Mouse (Mus musculus) CH12F3 (cell line): ENCODE data around the gene Ccn1.

Experiments used
- in situ Hi-C: fragments of 300-500 bp; cut with MboI; formaldehyde crosslinking; loops from 2 replicates; pipeline ENCODE4 v1.14.3; 2020; ENCODE audit warnings: low sequenced_read_pairs

Gene Ccn1

DNA sequence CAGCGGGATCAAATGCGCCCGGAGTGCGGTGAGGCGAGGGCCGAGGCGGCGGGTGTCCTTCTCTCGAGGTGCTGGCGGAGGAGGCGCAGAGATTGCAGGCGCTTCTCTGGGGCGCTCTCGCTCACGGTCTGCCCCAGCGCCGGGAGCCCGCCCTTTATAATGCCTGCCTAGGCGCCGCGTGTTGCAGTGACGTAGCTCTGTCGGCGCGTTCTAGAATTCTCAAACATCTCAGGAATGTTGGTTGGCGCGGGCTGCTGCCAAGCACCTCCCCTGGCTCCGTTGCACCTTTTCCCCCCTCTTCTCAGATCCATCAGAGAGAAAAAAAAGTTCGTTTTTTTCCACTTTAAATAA is at the start of gene Ccn1:
TSS of gene Ccn1 (minus strand) at position 130 of the 351 bp plus-strand sequence.
- in situ Hi-C loops: no loop called here

DNA sequence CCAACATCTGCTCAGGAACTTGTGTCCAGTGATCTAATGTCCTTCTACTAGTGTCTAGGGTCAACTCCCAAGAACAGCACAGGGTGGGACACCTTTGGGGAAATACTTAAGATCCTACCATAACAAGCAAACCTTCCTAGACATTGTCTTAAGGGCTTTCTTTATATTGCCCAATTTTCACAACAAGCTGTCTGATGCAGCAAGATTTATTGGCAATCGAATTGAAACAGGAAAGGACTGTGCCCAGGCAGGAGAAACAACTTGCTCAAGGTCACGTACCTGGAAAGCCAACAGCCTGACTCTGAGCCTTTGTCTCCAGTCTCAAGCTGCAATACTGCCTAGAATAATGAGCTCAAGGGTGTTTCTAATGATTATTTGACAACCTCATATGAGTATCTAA is 43.6 kb upstream of the Ccn1 start:
- in situ Hi-C loops: no loop called here

DNA sequence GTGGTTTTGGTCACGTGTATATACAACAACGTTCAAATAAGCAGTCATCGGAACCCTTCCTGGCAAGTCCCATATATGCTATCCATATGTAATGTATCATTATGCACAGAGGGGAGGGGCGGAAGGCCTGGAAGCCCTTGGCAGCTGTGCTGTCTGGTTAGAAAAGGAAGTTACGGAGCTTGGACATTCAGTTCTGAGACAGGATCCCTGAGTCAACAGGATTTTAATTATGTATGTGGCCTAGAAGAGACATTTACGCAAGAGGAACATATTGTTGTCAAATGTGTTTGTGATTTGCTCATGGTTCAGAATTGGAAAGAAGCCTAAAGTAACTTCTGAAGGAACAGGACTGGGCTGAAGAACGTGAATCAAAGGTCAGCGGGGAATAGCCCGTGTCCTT is 42.3 kb upstream of the Ccn1 start:
- in situ Hi-C loops: no loop called here

DNA sequence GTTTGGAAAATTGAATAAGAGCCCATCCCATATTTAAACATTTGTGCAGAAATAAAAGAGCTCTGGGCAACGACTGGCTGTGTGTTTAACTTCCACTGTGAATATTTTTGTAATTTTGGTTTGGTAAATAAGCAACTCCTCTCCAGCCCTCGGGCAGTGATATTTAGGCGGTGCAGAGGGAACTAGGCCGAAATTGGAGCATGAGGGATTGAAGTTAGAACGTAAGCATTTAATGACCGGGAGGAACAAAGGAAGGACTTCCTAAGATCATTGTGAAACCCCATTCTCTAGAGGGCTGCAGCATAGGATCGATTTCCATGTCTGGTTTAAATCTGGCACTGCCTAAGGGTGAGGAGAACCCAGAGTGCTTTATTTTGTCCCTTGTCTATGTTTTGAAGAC is 41.6 kb upstream of the Ccn1 start:
- in situ Hi-C loops: no loop called here

DNA sequence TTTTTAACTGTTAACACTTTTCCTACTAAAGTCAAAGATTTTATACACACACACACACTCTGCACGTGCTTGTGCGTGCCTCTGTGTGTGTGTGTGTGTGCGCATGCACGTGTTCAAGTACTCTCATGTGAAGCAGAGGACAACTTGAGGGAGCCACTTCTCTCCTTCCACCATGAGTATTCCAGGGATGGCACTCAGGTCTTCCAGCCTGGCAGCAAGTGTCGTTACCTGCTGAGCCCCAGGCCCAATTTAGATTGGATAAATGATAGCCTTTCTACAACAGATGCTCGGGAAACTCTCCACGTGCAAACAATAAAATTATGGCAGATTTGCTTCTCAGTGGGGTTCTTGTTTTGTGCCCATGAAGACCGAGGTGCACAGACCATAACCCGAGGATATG is 39.5 kb upstream of the Ccn1 start:
- in situ Hi-C loops: no loop called here

DNA sequence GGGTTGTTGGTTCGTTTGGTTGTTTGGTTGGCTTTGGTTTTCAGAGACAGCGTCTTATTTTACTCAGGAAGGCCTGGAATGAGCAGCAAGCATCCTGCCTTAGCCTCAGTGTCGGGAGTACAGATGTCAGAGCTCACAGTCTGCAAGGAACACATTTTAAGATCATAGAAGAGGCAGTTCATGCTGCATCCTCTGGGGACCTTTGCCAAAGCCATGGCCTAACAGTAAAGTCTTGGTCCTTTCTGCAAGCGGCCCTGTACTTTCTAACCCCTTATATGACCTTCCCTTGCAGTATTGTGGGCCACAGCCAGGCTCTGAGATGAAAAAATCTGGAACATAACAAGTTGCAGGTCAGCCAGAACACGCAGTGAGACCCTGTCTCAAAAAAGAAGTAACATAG is 38.1 kb upstream of the Ccn1 start:
- in situ Hi-C loops: no loop called here

DNA sequence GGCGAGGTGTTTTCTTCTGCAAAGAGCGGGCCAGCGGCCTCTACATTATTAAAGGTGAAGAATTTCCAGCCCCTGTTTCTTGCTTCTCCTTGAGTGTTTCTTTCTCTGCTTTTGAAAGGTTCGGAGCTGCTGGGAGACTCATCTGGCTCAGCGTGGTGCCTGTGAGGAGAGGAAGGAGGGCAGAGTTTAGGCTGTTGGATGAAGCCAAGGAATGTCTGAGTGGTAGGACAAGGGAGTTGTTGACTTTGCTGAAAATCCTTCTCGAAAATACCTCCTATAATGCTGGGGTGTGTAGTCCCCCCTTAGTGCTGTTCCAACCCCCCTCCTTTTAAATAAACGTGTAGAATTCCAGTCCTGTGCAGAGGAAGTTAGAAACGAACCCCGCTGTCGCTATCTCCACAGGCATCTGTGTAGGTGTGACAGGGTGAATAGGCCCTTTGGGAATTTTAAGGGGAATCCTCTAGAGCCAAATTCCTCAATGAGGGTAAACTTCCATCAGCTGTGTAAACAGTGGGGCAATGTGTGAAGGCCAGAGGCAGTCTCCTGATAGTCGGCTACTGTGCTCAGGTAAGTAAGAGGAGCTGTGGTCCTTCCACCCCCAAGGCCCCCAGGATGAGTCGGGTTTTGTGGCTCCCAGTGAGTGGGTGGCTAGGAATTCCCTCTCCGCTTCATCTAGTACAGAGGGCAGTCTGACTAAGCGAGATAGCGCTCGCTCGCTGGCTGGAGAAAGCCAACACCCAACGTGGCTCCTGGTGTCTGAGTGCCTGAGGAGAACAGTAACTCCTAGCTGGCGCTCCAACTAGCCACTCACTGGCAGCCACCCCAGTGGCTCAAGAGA is 35.0 kb upstream of the Ccn1 start:
- in situ Hi-C loops: no loop called here

DNA sequence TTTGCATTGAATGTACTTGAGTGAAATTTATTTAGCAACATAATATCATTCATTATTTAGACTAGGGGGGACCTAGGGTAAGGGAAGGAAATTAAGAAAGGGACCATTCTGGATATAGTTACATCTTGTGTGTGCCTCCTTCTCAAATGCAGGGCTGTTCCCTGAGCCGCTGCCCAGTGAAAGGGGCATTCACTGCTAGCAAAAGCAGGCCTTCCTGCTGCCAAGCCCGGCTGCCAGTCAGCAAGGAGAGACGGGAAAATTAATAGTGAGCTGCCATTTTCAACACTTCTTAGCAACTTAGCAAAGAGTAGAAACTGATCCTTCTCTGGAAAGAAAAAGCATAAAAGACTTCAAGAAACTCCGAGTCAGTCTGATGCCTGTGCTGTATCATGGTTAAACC is 34.4 kb upstream of the Ccn1 start:
- in situ Hi-C loops: no loop called here

DNA sequence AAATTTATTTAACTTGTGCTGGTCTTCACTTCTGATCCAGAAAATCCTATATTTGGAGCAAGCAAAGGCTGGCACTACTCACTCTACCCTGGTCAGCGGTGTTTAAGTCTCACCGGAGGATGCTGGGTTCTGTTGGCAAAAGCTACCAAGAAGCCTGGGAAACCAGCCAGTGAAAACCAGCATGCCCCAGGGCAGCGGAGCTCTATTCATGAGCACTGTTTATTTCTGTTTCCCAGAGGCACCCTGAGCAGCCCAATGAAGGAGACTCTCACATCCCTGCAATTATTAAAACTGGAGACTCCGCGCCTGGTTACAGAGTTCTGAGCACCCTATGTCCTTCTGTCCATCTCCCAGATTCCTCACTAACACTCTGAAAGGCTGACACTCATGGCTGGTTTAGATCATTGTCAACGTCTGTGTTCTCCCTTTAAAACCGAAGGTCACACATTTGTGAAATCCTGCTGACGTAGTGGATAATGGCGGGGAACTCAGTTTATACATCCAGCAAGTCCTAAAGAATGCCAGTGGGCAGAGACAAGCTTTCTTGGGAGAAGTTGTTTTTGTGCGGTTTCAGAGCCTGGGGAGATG is 31.7 kb upstream of the Ccn1 start:
- in situ Hi-C loops: no loop called here

DNA sequence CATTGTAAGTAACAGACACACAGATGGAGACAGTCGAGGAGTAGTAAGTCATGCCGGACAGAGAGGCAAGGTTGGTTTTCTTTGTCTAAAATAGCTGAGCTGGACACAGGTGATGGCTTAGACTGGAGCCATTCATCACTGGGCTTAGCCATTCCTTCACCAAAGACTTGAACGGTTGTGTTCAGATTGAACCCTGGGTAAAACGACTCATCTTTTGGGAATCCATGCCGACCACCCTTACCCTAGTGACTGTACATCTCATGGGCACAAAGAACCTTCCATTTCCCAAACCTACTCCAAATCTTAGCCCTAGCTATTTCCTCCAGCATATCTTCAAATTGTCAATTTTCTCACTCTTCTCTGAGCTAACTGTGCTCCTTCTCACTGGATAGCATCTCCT is 30.9 kb upstream of the Ccn1 start:
- in situ Hi-C loops: no loop called here

DNA sequence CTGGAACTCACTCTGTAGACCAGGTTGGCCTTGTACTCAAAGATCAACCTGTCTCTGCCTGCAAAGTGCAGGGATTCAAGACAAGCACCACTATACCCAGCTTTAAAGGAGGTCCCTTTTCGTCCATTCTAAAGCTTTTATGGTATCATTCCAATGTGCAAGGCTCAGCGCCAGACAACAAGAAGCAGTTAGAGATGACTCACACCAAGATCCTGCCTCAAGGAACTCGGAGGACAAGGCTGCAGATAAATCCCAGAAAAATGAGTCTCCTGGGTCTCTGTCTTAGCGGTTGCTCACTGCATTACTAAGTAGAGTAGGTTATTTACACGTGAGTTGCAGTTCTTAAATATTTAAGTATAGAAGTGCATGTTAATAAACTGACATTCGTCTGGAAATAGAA is 26.4 kb upstream of the Ccn1 start:
- in situ Hi-C loops: no loop called here

DNA sequence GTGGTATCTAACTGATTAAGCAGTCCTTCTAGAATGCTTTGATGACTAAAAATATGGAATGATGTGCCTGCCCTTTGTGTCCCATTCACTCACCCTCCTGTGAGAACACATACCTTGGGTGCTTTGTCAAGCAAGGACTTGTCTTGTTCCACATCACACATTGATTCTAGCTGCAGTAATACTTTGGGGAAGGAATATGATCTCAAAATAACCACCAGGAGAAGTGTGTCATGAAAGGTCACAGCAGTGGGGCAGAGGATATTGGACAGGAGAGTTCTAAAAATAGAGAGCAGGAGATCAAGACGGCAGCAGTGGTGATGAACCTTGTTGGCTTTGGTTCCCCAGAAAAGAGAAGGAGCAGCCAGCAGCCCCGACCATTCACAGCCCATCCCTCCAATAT is 25.0 kb upstream of the Ccn1 start:
- in situ Hi-C loops: no loop called here

DNA sequence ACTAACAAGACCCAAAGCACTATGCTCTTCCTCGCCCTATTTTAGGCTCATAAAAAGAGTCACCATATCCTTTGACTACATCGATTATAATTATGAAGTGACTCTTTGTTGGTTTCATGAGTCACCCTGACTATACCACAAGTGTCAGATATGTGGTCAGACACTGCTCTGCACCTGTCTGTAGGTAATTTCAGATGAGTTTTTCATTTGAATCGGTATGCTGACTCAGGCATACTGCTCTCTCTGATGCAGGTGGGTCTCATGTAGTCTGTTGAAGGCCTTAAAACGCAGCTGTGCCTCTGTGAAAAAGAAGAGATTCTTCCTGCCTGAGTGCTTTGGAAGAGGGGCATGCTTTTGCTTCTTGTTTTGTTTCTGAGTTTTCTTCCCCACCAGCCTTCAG is 16.6 kb upstream of the Ccn1 start:
- in situ Hi-C loops: no loop called here

DNA sequence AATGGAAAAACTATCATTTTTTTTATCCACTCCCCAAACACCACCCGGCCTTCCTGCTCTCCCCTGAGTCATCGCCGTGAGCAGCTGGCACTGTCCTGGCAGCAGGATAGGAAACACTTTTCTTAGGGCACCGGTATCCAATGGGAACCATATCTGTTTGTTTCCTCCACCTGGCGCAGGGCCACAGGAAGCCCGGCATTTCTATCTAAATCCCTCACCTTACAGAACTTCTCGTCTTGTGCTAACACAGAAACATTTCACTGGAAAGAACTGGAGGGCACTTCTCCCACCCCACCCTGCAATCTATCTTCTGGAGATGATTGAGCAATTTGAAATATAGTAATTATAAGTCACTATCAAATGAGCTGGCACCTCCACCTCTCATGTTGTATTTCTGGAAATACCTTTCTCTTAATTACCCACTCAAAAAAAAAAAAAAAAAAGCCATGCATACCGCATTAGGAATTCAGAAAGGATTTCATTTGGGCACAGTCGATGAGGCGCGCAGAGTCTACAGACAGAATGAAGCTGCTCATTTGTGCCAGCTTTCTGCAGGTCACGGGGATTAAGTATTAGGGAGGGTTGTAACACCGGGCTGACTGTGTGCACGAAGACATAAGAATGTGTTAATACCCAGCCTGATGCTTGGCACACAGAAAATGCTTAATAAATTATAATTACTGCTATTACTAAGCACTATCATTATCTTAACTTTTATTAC is 7.4 kb upstream of the Ccn1 start:
- in situ Hi-C loops: no loop called here

DNA sequence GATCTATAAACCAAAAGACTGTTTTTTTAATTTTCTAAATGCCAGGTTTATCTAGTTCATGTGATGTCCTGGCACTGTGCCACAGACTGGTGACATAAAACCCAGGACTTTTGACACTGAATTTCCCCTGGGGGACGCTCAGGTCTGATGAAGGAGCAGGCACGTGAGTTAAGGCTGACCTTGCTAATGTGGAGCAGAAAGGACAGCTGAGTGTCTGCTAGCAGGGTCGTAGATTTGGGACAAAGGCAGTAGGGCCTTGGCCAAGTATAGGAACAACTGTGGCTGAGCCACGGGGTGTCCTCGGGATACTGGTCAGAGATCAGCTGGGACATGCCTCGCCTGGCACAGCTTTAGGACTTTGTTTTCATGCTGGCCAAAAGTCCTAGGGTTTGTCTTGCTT is 5.2 kb upstream of the Ccn1 start:
- in situ Hi-C loops: no loop called here

DNA sequence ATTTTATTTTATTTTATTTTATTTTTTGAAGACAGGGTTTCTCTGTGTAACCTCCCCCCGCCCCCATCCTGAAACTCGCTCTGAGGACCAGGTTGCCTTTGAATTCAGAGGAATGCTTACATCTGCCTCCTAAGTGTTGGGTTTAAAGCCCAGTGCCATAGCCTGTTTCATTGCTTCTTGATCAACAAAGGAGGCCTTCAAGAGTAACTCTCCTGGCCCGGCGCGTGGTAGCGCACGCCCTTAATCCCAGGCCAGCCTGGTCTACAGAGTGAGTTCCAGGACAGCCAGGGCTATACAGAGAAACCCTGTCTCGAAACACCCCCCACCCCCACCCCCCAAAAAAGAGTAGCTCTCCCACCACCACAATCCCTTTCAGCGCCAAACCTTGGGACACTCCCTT is 4.2 kb upstream of the Ccn1 start:
- in situ Hi-C loops: no loop called here

DNA sequence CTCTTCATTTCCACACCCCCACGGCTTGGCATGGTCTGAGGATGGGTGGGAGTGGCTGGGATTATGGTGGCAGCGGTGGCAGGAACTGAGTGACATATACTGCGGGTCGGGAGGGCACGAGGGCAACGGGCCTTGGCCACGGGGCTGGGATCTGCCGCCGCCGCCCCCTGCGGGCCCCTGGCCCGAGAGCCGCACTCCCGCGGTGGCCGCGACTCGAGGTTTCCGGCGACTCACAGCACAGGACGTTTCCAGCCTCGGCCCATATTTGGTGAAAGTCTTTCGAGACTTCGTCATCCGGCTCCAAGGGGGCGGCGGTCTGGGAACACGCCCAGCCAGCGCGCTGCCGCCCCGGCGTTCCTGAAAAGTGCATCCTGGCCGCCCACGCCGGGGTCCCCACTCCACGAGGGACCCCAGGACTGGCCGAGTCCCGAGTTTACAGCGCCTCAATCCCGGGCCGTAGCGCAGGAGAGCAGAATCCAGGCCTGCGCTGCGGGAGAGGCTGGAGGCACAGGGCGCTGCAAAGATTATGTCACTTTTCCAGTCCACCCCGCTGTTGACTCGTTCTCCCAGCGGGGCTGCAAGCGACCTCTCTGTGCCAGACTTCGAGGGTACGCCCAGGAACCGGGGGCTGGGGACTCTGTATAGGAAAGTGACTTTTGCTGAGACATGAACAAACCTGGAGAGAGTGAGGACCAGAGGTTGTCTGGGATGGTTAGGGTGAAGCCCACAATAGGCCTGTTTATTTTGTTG is 3.6 kb upstream of the Ccn1 start:
- in situ Hi-C loops: no loop called here

DNA sequence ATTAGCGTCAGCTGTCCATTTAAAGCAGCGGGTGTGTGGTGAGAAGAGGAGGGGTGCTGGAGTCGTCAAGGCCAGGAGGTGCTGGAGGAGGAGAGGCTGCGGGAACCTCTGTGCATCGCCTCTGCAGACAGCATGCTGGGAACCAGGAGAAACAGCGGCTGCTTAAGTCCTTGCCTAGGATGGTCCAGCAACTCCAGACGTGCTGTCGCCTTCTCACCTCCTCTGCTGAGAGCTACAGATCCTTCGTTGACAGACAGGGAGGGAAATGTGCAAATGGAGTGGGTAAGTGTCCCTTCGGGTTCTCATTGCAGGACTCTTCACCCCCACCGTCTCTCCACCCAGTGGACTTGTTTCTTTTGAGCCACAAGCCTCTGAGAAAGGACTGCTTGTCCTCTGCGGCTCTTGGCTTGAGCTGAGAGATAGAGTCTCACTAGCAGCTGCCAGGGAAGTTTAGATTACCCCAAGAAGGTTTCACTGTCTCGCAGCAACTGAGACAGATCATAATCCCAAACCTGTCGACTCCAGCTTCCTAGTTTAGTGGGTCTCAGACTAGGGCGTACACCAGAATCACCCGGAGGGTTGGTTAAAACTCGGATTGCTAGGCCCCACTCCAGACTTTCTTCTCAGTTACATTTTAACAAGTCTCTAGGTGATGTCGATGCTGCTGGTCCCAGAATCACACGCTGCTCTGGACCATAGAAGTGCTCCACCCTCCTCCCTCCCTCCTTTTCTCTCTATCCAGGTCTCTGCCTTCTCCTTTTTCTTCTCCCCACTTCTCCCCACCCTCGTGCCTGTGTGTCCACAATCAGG is 2.7 kb upstream of the Ccn1 start:
- in situ Hi-C loops: no loop called here

DNA sequence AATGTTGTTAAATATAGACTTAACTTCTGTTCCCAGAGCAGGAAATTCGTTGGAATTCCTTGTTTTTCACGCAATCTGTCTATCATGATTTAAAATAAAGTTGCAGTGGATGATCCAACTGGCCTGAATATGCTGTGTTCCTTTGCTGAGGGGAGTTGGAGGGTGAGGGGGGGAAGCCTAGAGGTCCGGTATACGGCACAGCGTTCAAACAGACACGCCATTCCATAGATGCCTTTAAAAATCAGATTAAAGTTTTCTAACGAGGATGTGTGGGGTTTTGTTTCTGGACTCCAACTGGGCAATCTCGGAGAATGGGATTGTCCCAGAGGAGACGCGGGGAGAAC is 2.2 kb upstream of the Ccn1 start:
- in situ Hi-C loops: no loop called here

DNA sequence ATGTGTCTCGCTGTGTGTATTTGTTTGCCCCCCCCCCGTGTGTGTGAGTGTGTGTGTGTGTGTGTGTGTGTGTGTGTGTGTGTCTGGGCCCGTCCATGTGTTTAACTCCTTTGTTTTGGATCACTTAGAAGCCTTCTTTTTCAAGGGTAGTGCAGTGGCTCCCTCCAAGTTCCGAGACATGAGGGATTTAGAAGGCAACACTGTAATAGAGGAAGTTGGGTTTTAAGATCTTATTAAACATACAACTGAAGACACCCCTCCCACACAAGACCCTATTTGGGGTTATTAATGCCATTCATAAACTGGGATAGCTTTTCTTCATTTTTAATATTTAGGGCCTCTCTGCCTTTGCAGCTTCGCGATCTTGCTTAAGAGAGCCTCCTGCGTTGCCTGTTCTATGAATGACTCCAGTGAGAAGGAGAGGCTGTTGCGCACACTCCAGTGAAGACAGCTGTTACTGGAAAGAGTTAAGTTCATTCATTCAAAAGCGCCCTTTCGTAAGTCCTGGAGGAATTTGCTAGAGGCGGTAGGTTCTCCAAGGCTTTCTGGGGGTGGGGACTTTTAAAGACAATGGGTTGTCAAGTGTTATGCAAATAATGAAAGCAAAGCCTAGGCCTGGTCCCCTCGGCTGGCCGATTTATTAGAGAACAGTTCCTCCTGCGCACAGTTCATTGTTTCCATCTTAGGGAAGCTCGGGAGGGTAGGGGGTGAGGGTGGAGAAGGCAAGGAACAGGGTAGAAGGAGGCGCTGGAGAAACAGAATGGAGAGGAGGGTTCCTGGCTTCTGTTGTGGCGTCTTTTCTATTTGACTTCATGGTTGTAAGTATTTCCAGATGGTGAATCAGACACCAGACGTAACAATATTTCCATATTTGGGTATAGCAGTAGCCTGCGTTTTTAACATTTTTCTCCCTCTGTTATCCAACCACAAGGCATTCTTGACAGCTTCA is 1.5 kb upstream of the Ccn1 start:
- in situ Hi-C loops: no loop called here
